Mouse (Mus musculus) right cerebral cortex, postnatal 14 days (tissue): ENCODE results near the gene Rer1.
"Not testable (repeated sequence)": the region's sequence is repeated elsewhere in the genome, so short reads cannot be mapped to it uniquely, and the experiment has no call there.

Source experiments
- DNase-seq: peaks from one replicate; pipeline ENCODE4 v3.0.0; 2022

Gene Rer1

DNA sequence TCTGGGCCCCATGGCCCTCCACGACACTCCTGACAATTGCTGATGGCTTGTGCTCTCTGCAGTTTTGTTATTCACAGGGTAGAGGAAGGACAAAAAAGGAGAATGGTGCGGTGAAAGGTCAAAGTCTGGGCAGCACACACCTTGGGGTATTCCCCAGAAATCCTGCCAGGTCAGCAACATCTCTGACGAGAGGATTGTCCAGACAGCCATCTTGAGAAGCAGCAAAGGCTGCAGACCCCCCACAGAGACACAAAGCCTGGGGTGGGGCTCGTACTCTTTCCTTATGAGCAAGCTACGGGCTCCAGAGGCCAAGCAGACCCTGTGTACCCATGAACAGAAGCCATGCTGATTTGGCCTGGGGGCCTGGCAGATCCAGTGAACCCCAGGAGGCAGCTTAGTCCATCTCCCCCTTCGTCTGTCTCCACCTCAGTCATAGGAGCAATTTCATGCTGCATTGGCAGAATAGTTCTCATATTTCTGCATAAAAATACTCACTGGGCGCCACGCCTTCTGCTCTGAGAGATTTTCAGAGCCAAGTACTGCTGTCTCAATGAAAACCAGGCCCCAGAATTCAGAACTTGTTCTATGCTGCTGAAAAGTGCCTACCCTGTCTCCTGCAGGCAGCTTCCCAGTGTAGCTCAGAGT, 27.7 kb upstream of the Rer1 start:
- DNase-seq: no peak

DNA sequence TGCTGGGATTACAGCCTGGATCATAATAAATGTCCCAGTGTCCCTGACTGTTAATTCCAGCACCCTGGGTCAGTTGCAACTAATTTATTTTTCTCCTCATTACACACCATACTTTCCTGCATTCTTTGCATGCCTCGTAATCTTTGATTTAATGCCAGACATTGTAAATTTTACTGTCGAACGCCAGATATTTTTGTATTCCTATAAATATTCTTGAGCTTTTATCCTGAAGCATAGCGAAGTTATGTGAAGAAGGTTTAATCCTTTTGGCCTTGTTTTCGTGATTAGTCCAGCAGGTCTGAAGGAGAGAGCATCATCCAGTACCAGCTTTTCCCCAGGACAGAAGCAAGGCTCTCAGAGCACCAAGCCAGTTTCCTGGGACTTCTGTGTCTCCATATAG, 23.3 kb upstream of the Rer1 start:
- DNase-seq: no peak

- DNase-seq: no peak
Measured at GRCm38 (mm10) chr4:155107886-155108285, 21.7 kb upstream of the Rer1 start.

- no peak for DNase-seq
Measured at GRCm38 (mm10) chr4:155098572-155098971, 12.4 kb upstream of the Rer1 start.

- DNase-seq: no peak
Measured at GRCm38 (mm10) chr4:155097452-155097851, 11.3 kb upstream of the Rer1 start.

- DNase-seq: no peak
Measured at GRCm38 (mm10) chr4:155095967-155096366, 9.8 kb upstream of the Rer1 start.

DNA sequence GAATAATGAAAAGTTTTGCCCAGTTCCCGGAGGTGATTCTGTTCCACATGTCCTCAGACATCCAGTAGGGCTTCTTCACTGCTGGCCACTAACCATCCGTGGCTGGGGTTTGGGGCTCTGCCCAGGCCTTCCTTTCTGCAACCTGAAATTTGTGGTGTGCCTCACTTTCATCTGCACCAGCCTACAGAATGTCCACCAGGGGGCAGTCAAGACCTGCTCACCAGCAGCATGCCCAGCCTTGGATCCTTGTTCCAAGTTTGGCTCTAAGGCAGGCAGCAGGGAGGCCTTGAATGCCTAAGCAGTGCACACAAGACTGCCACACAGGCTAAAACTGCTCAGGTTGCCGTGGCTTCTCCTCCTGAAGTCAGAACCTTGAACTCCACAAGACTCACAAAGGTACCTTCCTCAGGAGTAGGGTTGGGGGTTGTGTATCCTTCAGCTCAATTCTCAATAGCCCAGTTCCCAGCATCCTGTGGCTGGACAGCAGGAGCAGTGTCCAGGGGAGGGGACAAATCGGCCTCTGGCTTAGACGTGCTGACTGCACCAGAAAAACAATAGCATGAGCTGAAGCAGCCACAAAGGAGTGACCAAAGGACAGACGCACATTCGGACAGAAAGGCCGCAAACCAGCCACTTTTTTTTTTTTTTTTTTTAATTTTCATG, 9.2 kb upstream of the Rer1 start:
- peak; percentile 89 for DNase-seq

- DNase-seq: peak; percentile 46
Measured at GRCm38 (mm10) chr4:155094565-155094964, 8.4 kb upstream of the Rer1 start.

DNA sequence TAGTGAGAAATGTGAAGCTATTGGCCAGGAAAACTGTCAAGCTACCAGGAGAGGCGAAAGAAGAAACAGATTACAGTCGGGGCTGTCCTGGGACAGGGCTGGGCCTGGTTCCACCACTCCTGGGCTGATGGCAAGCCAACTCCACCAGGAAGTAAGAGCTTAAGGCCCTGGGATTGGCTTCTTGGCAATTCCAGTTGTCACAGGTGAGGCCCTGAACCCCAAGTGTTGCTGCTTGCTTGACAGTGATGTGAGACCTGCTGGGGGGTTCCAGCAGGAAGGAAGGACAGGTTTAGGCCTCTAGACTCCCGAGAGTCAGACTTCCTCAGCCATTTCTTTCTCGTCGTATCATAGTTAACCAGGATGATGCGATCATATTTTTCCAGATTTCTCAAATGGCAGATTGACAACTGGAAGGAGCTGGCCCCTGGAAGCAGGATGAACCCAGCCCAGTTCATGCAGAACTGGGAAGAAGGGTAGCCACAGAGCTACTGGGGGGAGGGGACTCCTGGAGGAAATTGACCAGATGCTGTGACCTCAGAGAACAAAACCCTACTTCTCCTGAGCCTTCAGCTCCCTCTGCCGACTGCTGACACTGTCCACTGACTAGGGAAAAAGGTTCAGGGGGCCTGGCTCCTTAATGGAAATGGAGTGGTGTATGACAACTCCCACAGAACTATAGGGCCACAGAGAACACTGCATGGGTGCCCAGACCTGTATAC, 7.4 kb upstream of the Rer1 start:
- no peak for DNase-seq

DNA sequence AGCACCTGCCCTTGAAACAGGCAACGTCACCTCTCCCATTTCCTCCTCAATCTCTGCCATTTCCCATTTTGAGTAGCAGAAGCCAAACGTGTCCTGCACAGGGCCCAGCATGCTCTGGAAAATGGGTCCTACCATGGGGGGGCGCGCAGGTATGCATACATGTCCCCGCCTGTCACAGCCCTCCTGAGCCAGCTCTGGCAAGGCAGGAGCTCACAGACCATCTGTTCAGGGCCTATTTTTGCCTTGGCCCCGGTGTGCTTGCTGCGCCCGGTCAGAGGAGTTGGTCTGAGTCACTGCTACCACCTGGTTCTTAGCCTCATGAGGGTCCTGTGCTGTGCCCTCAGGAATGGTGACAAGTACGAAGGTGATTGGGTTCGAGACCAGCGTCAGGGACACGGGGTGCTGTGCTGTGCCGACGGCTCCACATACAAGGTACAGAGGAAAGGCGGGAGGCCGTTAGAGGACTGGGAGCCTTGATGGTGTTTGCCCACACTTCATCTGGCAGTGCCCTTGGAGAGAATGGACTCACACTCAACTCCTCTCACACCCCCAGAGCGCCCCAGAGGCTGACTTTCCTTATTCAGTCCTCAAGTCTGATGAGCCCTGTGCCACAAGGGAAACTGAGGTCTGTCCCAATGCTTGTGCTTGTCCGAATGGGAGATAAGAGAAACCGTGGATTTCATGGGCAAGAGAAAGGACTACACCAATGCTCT, 6.7 kb upstream of the Rer1 start:
- no peak for DNase-seq

DNA sequence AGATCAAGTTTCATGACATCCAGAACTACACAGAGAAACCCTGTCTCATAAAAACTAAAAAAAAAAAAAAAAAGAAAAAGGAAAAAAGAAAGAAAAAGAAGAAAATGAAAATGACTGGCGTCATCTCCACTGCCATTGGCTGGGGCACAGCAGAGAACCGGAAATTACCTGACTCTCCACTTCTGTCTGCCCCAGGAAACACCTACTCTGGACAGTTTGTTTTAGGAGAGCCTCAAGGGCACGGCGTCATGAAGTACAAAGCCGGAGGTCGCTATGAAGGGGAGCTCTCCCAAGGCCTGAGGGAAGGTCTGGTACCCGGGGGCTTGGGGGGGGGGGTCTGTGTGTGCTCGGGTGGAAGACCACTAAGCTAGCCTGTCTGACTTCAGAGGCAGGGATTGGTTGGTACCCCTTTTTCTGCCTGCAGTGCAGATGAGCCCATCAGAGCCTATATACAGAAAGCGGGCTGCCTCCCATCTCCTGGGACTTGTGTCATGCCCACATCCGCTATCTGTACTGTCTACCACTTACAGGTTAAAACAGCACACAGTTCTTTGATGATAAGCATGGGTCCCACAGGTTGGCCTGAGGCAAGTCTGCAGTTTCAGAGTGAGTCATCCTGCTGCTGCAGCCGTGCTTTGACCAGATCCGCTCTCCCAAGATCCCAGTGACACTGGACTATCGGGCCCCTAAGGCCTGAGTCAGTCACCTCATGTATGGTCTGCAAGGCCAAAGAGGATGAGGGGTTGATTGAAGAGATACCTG, 4.7 kb upstream of the Rer1 start:
- DNase-seq: no peak

DNA sequence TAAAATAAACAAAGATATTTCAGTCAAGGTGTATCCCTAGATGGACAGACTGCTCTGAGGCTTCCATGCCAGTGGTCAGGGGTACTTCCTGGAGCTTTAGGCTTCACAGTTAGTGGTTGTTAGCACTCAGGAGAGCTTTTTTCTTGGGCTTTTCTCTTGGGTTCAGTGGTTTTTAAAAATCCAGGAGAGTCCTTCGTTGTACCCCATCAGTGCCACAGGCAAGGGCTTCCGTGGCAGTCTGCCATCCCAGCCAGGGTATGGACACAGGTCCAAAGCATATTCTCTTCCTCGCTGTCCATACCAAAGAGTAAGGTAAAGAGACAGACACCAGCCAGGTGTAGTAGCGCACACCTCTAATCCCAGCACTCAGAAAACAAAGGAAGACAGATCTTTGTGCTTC, 4.0 kb upstream of the Rer1 start:
- no peak for DNase-seq

GRCm38 (mm10) chr4:155089241-155089640, 3.1 kb upstream of the Rer1 start:
- DNase-seq: no peak

- DNase-seq: no peak
Measured at GRCm38 (mm10) chr4:155085206-155086107, 725 bp downstream of the Rer1 start.

GRCm38 (mm10) chr4:155084351-155084750, 1.8 kb downstream of the Rer1 start:
- DNase-seq: no peak

DNA sequence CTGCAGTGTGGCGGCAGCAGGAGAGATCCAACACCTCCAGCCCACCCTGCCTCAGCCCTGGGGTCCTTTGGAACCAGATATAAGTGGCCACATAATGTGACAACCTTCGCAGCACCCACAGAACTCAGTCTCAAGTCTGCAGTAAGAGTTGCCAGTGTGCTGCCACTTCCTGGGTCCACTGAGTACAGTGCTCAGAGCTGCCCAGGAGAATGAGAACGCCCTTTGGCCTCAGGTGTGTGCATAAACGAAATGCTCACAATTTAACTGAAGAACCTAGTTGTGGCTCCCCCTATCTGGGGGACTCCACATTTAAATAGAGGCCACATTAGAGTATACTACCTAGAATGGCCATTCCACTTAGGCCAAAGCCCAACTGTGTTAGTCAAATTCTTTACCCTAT, 2.6 kb downstream of the Rer1 start:
- DNase-seq: no peak

DNA sequence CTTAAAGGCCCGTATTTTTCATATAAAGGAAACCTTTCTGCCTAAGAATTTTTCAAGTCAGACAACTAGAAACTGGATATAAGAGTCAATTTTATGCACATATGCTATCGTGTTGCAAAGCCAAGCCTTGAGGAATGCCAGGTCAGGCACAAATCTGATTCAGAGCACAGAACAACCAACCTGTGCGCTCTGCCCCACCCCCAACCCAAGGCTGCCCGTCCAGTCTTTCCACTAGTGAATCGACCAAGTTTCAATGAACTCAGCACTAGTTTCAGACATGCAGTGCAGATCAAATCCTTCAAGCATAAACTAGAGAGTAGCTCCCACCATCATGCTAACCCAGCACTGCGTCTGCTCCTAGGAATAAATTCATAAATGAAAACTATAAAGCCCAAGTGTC, 6.5 kb downstream of the Rer1 start:
- DNase-seq: no peak

DNA sequence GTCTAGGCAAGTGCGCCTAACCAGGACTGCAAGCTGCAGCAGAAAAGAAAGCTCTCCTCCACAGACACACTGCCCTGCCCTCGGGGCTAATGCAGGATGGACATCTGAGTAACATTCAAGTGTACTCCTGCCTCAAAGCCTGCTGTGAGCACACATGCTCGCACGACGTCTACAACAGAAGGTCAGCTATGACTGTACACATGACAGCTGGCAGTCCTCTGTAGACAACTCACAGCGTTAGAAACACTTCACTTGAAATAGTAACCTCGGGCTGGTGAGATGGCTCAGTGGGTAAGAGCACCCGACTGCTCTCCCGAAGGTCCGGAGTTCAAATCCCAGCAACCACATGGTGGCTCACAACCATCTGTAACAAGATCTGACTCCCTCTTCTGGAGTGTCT, 7.4 kb downstream of the Rer1 start:
- DNase-seq: not testable (repeated sequence)

GRCm38 (mm10) chr4:155076677-155077076, 9.5 kb downstream of the Rer1 start:
- DNase-seq: no peak

DNA sequence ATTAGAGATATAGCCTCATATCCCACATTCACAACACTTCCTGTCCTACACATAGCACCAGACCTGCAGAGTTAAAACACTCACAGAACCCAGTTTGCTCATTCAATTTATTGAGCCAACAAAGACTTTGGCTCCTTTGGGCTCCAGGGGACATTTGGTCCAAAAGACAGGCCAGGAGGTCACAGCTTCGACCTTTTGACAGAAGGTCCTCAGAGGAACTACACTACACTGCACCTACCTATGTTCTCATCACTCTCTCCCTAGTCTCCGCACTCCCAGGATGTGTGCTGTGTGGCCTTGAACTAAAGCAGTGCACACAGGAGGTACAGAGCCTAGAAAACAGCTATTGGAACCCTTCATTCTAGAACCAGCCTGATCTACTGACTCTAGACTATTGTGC, 10.4 kb downstream of the Rer1 start:
- no peak for DNase-seq

DNA sequence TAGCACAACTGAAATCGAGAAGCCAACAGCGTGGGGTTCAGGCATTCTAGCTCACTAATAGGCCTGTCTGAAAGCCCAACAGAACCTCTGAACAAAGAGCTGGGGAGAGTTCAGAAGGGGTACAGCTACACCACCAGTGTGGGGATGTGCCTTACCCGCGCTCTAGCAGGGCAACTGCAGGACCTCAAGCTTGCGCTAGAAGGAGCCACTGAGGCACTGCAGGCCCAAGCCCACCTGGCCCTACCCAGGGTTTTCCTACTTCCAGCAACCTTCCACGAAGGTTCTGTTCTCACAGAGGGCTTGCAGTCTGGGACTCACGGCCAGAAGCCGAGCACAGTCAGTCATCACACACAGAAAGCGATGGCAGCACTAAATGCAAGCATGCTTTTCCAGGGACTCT, 11.0 kb downstream of the Rer1 start:
- no peak for DNase-seq

DNA sequence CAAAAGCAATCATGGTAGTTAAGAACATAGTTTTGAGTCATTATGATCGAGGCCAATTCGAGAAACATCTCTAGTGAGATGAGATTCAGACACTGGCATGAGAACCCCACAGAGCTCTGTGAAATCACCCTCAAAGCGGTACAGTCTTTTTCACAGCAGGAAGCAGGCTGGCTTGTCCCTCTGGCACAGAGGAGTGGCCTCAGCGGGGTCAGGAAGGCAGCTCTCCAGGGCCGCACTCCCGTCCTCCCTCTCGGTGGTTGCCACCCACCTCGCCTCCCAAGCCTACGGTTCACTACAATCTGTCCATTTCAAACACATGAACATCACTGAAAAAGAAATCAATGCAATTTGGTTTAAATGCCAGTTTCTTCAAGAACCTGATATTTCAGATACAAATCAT, 11.8 kb downstream of the Rer1 start:
- DNase-seq: no peak
